Mouse (Mus musculus): ENCODE measurements around the gene Parvb.

The Parvb gene

GRCm38 (mm10) chr15:84323966-84324869 is 92.4 kb downstream of the Parvb start, which contains the start of gene Parvg:
Gene Parvg (plus strand): TSS chr15:84324026.
- no peak for DNase-seq (ENCODE audit: low read depth, low spot score)

GRCm38 (mm10) chr15:84324870-84325553 is 93.2 kb downstream of the Parvb start:
- no peak for DNase-seq (ENCODE audit: low read depth, low spot score)

- DNase-seq (ENCODE audit: low read depth, low spot score): no peak
Measured at GRCm38 (mm10) chr15:84325736-84326135, 93.9 kb downstream of the Parvb start.

- no peak for DNase-seq (ENCODE audit: low read depth, low spot score)
Measured at GRCm38 (mm10) chr15:84328870-84329269, 97.0 kb downstream of the Parvb start.

GRCm38 (mm10) chr15:84329940-84330339 is 98.1 kb downstream of the Parvb start:
- DNase-seq (ENCODE audit: low read depth, low spot score): no peak

- no peak for DNase-seq (ENCODE audit: low read depth, low spot score)
Measured at GRCm38 (mm10) chr15:84331066-84331612, 99.3 kb downstream of the Parvb start.

- no peak for DNase-seq (ENCODE audit: low read depth, low spot score)
Measured at GRCm38 (mm10) chr15:84336281-84336817, 104.5 kb downstream of the Parvb start.

- no peak for DNase-seq (ENCODE audit: low read depth, low spot score)
Measured at GRCm38 (mm10) chr15:84337599-84337998, 105.8 kb downstream of the Parvb start.

- DNase-seq (ENCODE audit: low read depth, low spot score): no peak
Measured at GRCm38 (mm10) chr15:84340926-84341325, 109.1 kb downstream of the Parvb start.

- DNase-seq (ENCODE audit: low read depth, low spot score): no peak
Measured at GRCm38 (mm10) chr15:84348769-84349168, 116.9 kb downstream of the Parvb start.

- DNase-seq (ENCODE audit: low read depth, low spot score): no peak
Measured at GRCm38 (mm10) chr15:84349915-84350738, 118.3 kb downstream of the Parvb start.

- DNase-seq (ENCODE audit: low read depth, low spot score): no peak
Measured at GRCm38 (mm10) chr15:84351342-84351741, 119.5 kb downstream of the Parvb start.

GRCm38 (mm10) chr15:84351915-84352844 is 120.3 kb downstream of the Parvb start:
- DNase-seq (ENCODE audit: low read depth, low spot score): no peak

GRCm38 (mm10) chr15:84355081-84355480 is 123.2 kb downstream of the Parvb start:
- DNase-seq (ENCODE audit: low read depth, low spot score): no peak

GRCm38 (mm10) chr15:84364746-84365145 is 132.9 kb downstream of the Parvb start:
- DNase-seq (ENCODE audit: low read depth, low spot score): no peak

All from 3T3-L1 (cell line).